Mouse (Mus musculus) forebrain, postnatal 0 days (tissue): ENCODE data around the gene Nsd2. TPM values are rescaled to one million over a fixed set of nuclear protein-coding genes. Genes with fewer than 3 reads are reported as not detected.
"Not testable (repeated sequence)": the region's sequence is repeated elsewhere in the genome, so short reads cannot be mapped to it uniquely, and the experiment has no call there.

Experiments used
- ATAC-seq: fragments of 200-750 bp; cut with Nextera tagmentation; 2 replicates; pipeline ENCODE4 v1.8.0; 2017; ENCODE audit warnings: mild to moderate bottlenecking, moderate library complexity
- DNase-seq: peaks from one replicate; pipeline ENCODE4 v3.0.0-alpha.2; 2015
- H3K27ac ChIP-seq: fragments of 300-500 bp; sonication (generic); 2 replicates; pipeline ENCODE4 v1.5.1; 2014; ENCODE audit warnings: low read depth, mild to moderate bottlenecking, antibody characterized with exemption, low read length, moderate library complexity, mixed read lengths
- H3K27me3 ChIP-seq: fragments of 300-500 bp; sonication (generic); 2 replicates; pipeline ENCODE4 v1.6.1; 2014; ENCODE audit warnings: mild to moderate bottlenecking, low read length, mixed read lengths; ENCODE audit not compliant: insufficient read depth
- H3K36me3 ChIP-seq: fragments of 300-500 bp; sonication (generic); 2 replicates; pipeline ENCODE4 v1.6.1; 2014; ENCODE audit warnings: mild to moderate bottlenecking, moderate library complexity; ENCODE audit not compliant: insufficient read depth
- H3K4me1 ChIP-seq: fragments of 300-500 bp; sonication (generic); 2 replicates; pipeline ENCODE4 v1.6.1; 2014; ENCODE audit warnings: antibody characterized with exemption; ENCODE audit not compliant: insufficient read depth
- H3K4me2 ChIP-seq: fragments of 300-500 bp; sonication (generic); 2 replicates; pipeline ENCODE4 v1.6.1; 2014; ENCODE audit warnings: low read depth, mild to moderate bottlenecking, moderate library complexity
- H3K4me3 ChIP-seq: fragments of 300-500 bp; sonication (generic); 2 replicates; pipeline ENCODE4 v1.5.1; 2014; ENCODE audit warnings: low read depth, low read length, mixed read lengths
- H3K9ac ChIP-seq: fragments of 300-500 bp; sonication (generic); 2 replicates; pipeline ENCODE4 v1.6.1; 2014; ENCODE audit warnings: mild to moderate bottlenecking
- H3K9me3 ChIP-seq: fragments of 300-500 bp; sonication (generic); 2 replicates; pipeline ENCODE4 v1.6.1; 2016; ENCODE audit warnings: low read length
- CTCF ChIP-seq: sonication (generic); IDR thresholded peaks from 2 replicates; pipeline ENCODE4 v1.5.1; 2016; ENCODE audit warnings: antibody characterized with exemption, control low read depth, low read depth
- WGBS: fragments of 180-500 bp; shearing (Covaris S2); extraction: QIAGEN DNeasy Blood & Tissue Kit; methylation state at CpG from one replicate; pipeline ENCODE4 v1.1.7; 2014; 5-methylcytosine and 5-hydroxymethylcytosine counted together
- microRNA-seq, 2 experiments: library from miRNA; unstranded; fragments of <30 nt; microRNA quantifications; one replicate each; pipeline ENCODE4; 2016
- polyA plus RNA-seq: library from polyadenylated mRNA; unstranded; fragments of >200 nt; fragmentation: Nextera tagmentation; extraction: Ambion mirVana; gene quantifications from 2 replicates; pipeline ENCODE4 v1.2.1, GENCODE M21; 2015
- total RNA-seq: library from RNA; depleted of rRNA; stranded (reverse); fragments of >200 nt; gene quantifications from 2 replicates; pipeline ENCODE4 v1.2.3, GENCODE M21; 2014; rRNA removed

The Nsd2 gene
- total and polyA plus RNA-seq, 2 experiments from 2014 or later = 58.6 to 127 TPM

DNA sequence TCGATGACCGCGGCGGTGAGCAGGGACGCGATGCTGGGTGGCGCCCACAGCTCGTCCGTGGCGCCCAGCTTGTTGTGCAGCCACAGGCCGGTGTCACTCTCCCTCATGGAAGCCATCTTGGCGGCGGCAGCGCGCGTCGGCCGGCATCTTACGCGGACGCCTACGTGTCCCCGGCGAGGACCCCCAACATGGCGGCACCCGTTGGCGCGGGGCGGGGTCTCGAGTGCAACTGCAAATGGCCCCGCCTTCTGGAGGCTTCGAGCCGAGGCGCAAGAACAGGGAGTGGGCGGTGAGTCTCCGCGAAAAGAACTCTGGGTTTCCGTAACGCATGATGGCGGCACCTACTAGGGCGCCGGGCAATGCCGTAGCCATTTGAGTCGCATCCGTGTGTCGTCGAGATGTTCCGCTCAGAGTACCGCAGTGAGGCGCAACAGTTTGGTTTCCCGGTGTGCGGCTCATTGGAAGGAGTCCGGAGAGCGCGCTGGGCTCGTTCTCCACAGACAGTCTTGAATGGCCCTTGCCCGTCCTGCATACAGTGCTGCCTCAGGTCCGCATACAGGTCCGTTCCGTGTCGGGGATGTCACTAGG, 115.7 kb downstream of the Nsd2 start, which contains the start of gene Nelfa:
Nelfa (minus strand) TSS at position 294 of the 588 bp plus-strand sequence.
- Histone ChIP-seq H3K9ac (peak within 1 kb of the TSS; percentile 79), H3K27me3 (no peaks in the 10 kb centered on the region), H3K4me3 (peak within 1 kb of the TSS; percentile 76), H3K36me3 (no peaks in the 10 kb centered on the region), H3K4me2 (peak within 1 kb of the TSS; percentile 63), H3K27ac (peak within 1 kb of the TSS; percentile 90), H3K4me1 (peaks cover 18% of the 10 kb centered on the region), H3K9me3 (no peaks in the 10 kb centered on the region)
- 4% methylated on average over 60 of the region's 61 CpGs for WGBS
- ATAC-seq = peak; percentile 99
- DNase-seq = peak; percentile 100
- peak; percentile 43 for TF ChIP-seq CTCF

DNA sequence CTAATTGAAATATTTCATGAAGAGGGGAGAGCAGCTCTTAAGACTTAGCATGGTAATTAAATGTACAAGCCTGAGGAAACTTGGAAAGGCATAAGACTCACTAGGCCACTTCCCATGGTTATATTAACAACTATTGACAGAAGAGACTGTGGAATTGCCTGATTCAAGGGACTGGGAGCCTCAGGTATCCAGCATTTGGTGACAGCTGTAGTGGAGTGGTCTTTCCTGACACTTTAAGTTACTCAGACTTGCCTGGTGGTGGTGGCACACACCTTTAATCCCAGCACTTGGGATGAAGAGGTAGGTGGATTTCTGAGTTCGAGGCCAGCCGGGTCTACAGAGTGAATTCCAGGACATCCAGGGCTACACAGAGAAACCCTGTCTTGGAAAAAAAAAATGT, 116.7 kb downstream of the Nsd2 start:
- 92% methylated on average over 2 of the region's 2 CpGs for WGBS
- H3K4me1 ChIP-seq = peaks cover 18% of the 10 kb centered on the region
- no peaks in the 10 kb centered on the region for H3K9me3 ChIP-seq
- H3K4me2 ChIP-seq = no peak overlapping the region
- no peaks in the 10 kb centered on the region for H3K36me3 ChIP-seq
- 0 out of 2 replicates have a peak overlapping the region, but pooled peaks have one; percentile 79 for H3K9ac ChIP-seq
- H3K27me3 ChIP-seq = no peaks in the 10 kb centered on the region
- ATAC-seq = no peak
- DNase-seq = no peak
- no peak for TF ChIP-seq CTCF
- H3K4me3 ChIP-seq = no peak overlapping the region
- H3K27ac ChIP-seq = no peak overlapping the region

DNA sequence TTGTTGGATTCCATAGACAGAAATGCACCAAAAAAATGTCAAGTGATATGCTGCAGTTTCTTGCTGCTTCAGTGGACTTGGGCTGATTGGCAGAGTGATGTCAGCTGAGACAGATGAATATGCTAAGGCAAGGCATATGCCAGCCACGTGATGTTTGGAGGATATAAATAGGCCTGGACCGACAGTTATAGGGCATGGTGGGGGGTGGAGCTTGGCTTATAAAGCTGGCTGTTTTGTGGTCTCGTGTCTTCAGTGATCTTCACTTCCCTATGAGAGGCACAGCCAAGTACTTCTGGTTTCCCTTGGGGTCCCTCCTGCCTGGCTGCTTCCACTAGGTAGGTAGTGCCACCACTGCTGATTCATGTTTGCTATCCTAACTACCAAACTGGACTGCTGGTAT, 117.9 kb downstream of the Nsd2 start:
- DNase-seq (no peak), ATAC-seq (no peak)
- Histone ChIP-seq H3K27me3 (no peaks in the 10 kb centered on the region), H3K4me2 (no peak overlapping the region), H3K27ac (no peak overlapping the region), H3K4me1 (peaks cover 18% of the 10 kb centered on the region), H3K9ac (no peak overlapping the region), H3K36me3 (no peaks in the 10 kb centered on the region), H3K4me3 (no peak overlapping the region), H3K9me3 (no peaks in the 10 kb centered on the region)
- TF ChIP-seq CTCF = no peak
- 80% methylated on average over 3 of the region's 3 CpGs for WGBS

DNA sequence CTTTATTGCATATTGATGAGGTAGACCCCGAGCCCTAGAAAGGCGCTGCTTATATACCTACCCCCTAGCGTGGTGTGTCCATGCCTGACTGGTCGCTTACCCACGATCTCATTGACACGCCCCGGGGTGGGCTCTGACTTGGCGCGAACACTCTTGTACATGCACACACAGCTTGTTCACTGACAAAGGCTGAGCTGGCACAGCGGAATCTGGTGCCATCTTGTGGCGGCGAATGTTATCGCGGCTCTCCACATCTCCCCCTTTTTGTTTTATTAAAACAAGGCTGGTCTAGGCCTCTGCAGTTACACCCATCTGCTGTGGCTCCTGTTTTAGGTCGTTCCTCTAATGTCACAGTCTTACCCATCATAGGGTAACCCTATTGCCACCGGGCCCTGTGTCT, 126.5 kb downstream of the Nsd2 start:
- ATAC-seq, H3K9ac ChIP-seq, H3K4me3 ChIP-seq, H3K36me3 ChIP-seq, H3K9me3 ChIP-seq, H3K4me1 ChIP-seq, H3K4me2 ChIP-seq, H3K27ac ChIP-seq, H3K27me3 ChIP-seq, DNase-seq: not testable (repeated sequence)
- WGBS = 91% methylated on average over 16 of the region's 16 CpGs
- peak; percentile 38 for TF ChIP-seq CTCF

Small RNA genes within 50 kb of the gene (microRNA-seq; reads per million reads assigned to microRNA genes)
- gene Mir7024 = 0 to 0.61 reads per million in 2 experiments

Other genes with a start within 250 kb of the Nsd2 start
- gene Fam53a, start 191.1 kb upstream of the Nsd2 start, total RNA-seq = 20.9 and 36.6 TPM in 2 replicates
- gene Fam53a, start 191.1 kb upstream of the Nsd2 start, polyA plus RNA-seq = 37.5 and 40.0 TPM in 2 replicates
- gene Gm9903, start 190.8 kb upstream of the Nsd2 start, total RNA-seq = 1.00 TPM in 1 of 2 replicates, not detected in the other
- gene Gm9903, start 190.8 kb upstream of the Nsd2 start, polyA plus RNA-seq = 0.39 and 0.59 TPM in 2 replicates
- gene Slbp, start 168.2 kb upstream of the Nsd2 start, total RNA-seq = 88.7 and 89.8 TPM in 2 replicates
- 86.4 and 94.4 TPM in 2 replicates for gene Slbp, start 168.2 kb upstream of the Nsd2 start, polyA plus RNA-seq
- 12.0 and 20.1 TPM in 2 replicates for gene Tacc3, start 162.6 kb upstream of the Nsd2 start, total RNA-seq
- gene Tacc3, start 162.6 kb upstream of the Nsd2 start, polyA plus RNA-seq = 24.9 and 25.5 TPM in 2 replicates
- 20.6 and 23.9 TPM in 2 replicates for gene Tmem129, start 162.3 kb upstream of the Nsd2 start, total RNA-seq
- gene Tmem129, start 162.3 kb upstream of the Nsd2 start, polyA plus RNA-seq = 15.5 and 20.9 TPM in 2 replicates
- gene Fgfr3, start 99.1 kb upstream of the Nsd2 start, total RNA-seq = 52.2 and 56.6 TPM in 2 replicates
- 11.7 and 22.2 TPM in 2 replicates for gene Fgfr3, start 99.1 kb upstream of the Nsd2 start, polyA plus RNA-seq
- 42.7 and 48.6 TPM in 2 replicates for gene Letm1, start 37.9 kb upstream of the Nsd2 start, total RNA-seq
- 79.7 and 83.6 TPM in 2 replicates for gene Letm1, start 37.9 kb upstream of the Nsd2 start, polyA plus RNA-seq
- gene Nelfa, start 115.7 kb downstream of the Nsd2 start, total RNA-seq = 23.2 and 28.5 TPM in 2 replicates
- 28.9 and 32.6 TPM in 2 replicates for gene Nelfa, start 115.7 kb downstream of the Nsd2 start, polyA plus RNA-seq
- gene Gm1673, start 162.7 kb downstream of the Nsd2 start, total RNA-seq = 539 and 762 TPM in 2 replicates
- 747 and 963 TPM in 2 replicates for gene Gm1673, start 162.7 kb downstream of the Nsd2 start, polyA plus RNA-seq
- 28.1 and 31.8 TPM in 2 replicates for gene Nat8l, start 175.3 kb downstream of the Nsd2 start, total RNA-seq
- 4.3 and 4.9 TPM in 2 replicates for gene Nat8l, start 175.3 kb downstream of the Nsd2 start, polyA plus RNA-seq